Mouse (Mus musculus) granulocyte monocyte progenitor cell, adult 5-6 weeks (primary cell): Measurements from ENCODE around the gene Akna. TPM values are rescaled to one million over a fixed set of nuclear protein-coding genes. Genes with fewer than 3 reads are reported as not detected.

ENCODE experiments used
- ATAC-seq: replicated peaks from 2 replicates; pipeline ENCODE4 v1.8.0; 2016; ENCODE audit warnings: mild to moderate bottlenecking, moderate TSS enrichment, inconsistent platforms; ENCODE audit not compliant: poor library complexity, severe bottlenecking
- total RNA-seq, 2 experiments: library from RNA; stranded (forward) in 1 of 2; stranded (reverse) in 1 of 2; fragments of 200-712, 200-1000 nt in 1 of 2; fragments of >200 nt in 1 of 2; fragmentation: Nextera tagmentation in 1 of 2; gene quantifications; 2 replicates each; pipeline ENCODE4 v1.2.3; 2014 to 2017

The Akna gene
- total RNA-seq, 2 experiments from 2014 or later = 13.6 to 33.6 TPM

GRCm38 (mm10) chr4:63342491-63342890, 60.7 kb downstream of the Akna start:
- no peak for ATAC-seq

GRCm38 (mm10) chr4:63338414-63339076, 64.6 kb downstream of the Akna start:
- ATAC-seq = no peak

- ATAC-seq = no peak
Observed at GRCm38 (mm10) chr4:63333403-63333802, 69.8 kb downstream of the Akna start.

GRCm38 (mm10) chr4:63323275-63323815, 79.8 kb downstream of the Akna start:
- ATAC-seq = no peak

- ATAC-seq = peak; percentile 74
Observed at GRCm38 (mm10) chr4:63319566-63319965, 83.6 kb downstream of the Akna start.

Other genes with a start within 250 kb of the Akna start
- not detected in 2 replicates for gene Ambp, start 248.6 kb downstream of the Akna start, total RNA-seq (2014; fragmentation: Nextera tagmentation)
- not detected in 2 replicates for gene Ambp, start 248.6 kb downstream of the Akna start, total RNA-seq (2017)
- not detected in 2 replicates for gene Kif12, start 231.2 kb downstream of the Akna start, total RNA-seq (2014; fragmentation: Nextera tagmentation)
- not detected in 2 replicates for gene Kif12, start 231.2 kb downstream of the Akna start, total RNA-seq (2017)
- gene Col27a1, start 189.3 kb downstream of the Akna start, total RNA-seq (2014; fragmentation: Nextera tagmentation) = 0.32 TPM in 2 replicates
- 0.10 and 0.60 TPM in 2 replicates for gene Col27a1, start 189.3 kb downstream of the Akna start, total RNA-seq (2017)
- not detected in 2 replicates for gene Orm1, start 58.8 kb downstream of the Akna start, total RNA-seq (2014; fragmentation: Nextera tagmentation)
- gene Orm1, start 58.8 kb downstream of the Akna start, total RNA-seq (2017) = 1.3 and 3.2 TPM in 2 replicates
- not detected in 2 replicates for gene Orm3, start 47.2 kb downstream of the Akna start, total RNA-seq (2014; fragmentation: Nextera tagmentation)
- not detected in 2 replicates for gene Orm3, start 47.2 kb downstream of the Akna start, total RNA-seq (2017)
- not detected in 2 replicates for gene Orm2, start 40.9 kb downstream of the Akna start, total RNA-seq (2014; fragmentation: Nextera tagmentation)
- gene Orm2, start 40.9 kb downstream of the Akna start, total RNA-seq (2017) = not detected in 2 replicates
- 1.9 and 3.4 TPM in 2 replicates for gene Whrn, start 92.6 kb upstream of the Akna start, total RNA-seq (2014; fragmentation: Nextera tagmentation)
- 0.90 and 1.7 TPM in 2 replicates for gene Whrn, start 92.6 kb upstream of the Akna start, total RNA-seq (2017)
- 97.1 and 115 TPM in 2 replicates for gene Atp6v1g1, start 141.4 kb upstream of the Akna start, total RNA-seq (2014; fragmentation: Nextera tagmentation)
- gene Atp6v1g1, start 141.4 kb upstream of the Akna start, total RNA-seq (2017) = 72.3 and 98.9 TPM in 2 replicates
- gene Tmem268, start 155.4 kb upstream of the Akna start, total RNA-seq (2014; fragmentation: Nextera tagmentation) = 6.5 and 6.6 TPM in 2 replicates
- gene Tmem268, start 155.4 kb upstream of the Akna start, total RNA-seq (2017) = 14.6 and 16.7 TPM in 2 replicates
- not detected in 2 replicates for gene Gm11213, start 201.9 kb upstream of the Akna start, total RNA-seq (2014; fragmentation: Nextera tagmentation)
- not detected in 2 replicates for gene Gm11213, start 201.9 kb upstream of the Akna start, total RNA-seq (2017)
- gene Tex48, start 219.1 kb upstream of the Akna start, total RNA-seq (2014; fragmentation: Nextera tagmentation) = not detected in 2 replicates
- gene Tex48, start 219.1 kb upstream of the Akna start, total RNA-seq (2017) = not detected in 2 replicates